Mouse (Mus musculus) heart, adult 2 months (tissue): ENCODE measurements around the gene Csk. TPM values are rescaled to one million over a fixed set of nuclear protein-coding genes. Genes with fewer than 3 reads are reported as not detected.

ENCODE experiments used
- DNase-seq, 2 experiments: peaks; one replicate each; pipeline ENCODE4 v3.0.0; 2021
- H3K27ac ChIP-seq: fragments of 200-600 bp; 2 replicates; pipeline ENCODE4 v1.8.1; 2022
- H3K27me3 ChIP-seq: fragments of 200-500 bp; 2 replicates; pipeline ENCODE4 v1.6.1; 2012; ENCODE audit warnings: mild to moderate bottlenecking, low read length, inconsistent platforms, mixed read lengths; ENCODE audit not compliant: control insufficient read depth, insufficient read depth
- H3K36me3 ChIP-seq: fragments of 200-500 bp; 2 replicates; pipeline ENCODE4 v1.6.1; 2012; ENCODE audit warnings: low read length, inconsistent platforms; ENCODE audit not compliant: control insufficient read depth, insufficient read depth
- H3K4me1 ChIP-seq: fragments of 200-500 bp; 2 replicates; pipeline ENCODE4 v1.6.1; 2011; ENCODE audit warnings: low read length; ENCODE audit not compliant: control insufficient read depth, insufficient read depth
- H3K4me3 ChIP-seq: fragments of 200-600 bp; 2 replicates; pipeline ENCODE4 v1.8.1; 2022
- H3K79me2 ChIP-seq: fragments of 200-500 bp; replicated peaks from 2 replicates; pipeline ENCODE4 v1.6.1; 2012; ENCODE audit warnings: mild to moderate bottlenecking, inconsistent platforms, low read length, moderate library complexity, mixed read lengths; ENCODE audit not compliant: control insufficient read depth, insufficient read depth
- H3K9ac ChIP-seq: fragments of 200-500 bp; 2 replicates; pipeline ENCODE4 v1.6.1; 2012; ENCODE audit warnings: low read depth, mild to moderate bottlenecking, control low read depth, inconsistent platforms, low read length, mixed read lengths
- CTCF ChIP-seq: fragments of 200-600 bp; IDR thresholded peaks from 2 replicates; pipeline ENCODE4 v1.8.1; 2022; ENCODE audit warnings: antibody characterized with exemption, mild to moderate bottlenecking, moderate library complexity
- EP300 ChIP-seq: fragments of 200-500 bp; IDR thresholded peaks from 2 replicates; pipeline ENCODE4 v1.6.1; 2011; ENCODE audit warnings: low read depth, low read length, control low read depth; ENCODE audit not compliant: insufficient read depth
- POLR2A ChIP-seq: fragments of 200-500 bp; IDR thresholded peaks from 2 replicates; pipeline ENCODE4 v1.6.1; 2011; ENCODE audit warnings: mild to moderate bottlenecking, low read depth, low read length, control low read depth; ENCODE audit not compliant: insufficient read depth
- WGBS: fragments of 180-500 bp; shearing (Covaris S2); methylation state at CpG from one replicate; pipeline ENCODE4 v1.1.7; 2018; 5-methylcytosine and 5-hydroxymethylcytosine counted together
- intact Hi-C: fragments of 180-260 bp; cut with DNase I; formaldehyde crosslinking; loops from one replicate; pipeline ENCODE4 v1.15.1; 2025
- polyA plus RNA-seq: library from polyadenylated mRNA; depleted of rRNA; stranded (reverse); fragments of >200 nt; gene quantifications from 2 replicates; pipeline ENCODE4 v1.2.3, GENCODE M21; 2012
- total RNA-seq, 2 experiments: library from RNA; stranded (reverse); gene quantifications; 2 replicates each; pipeline ENCODE4 v1.2.3; 2021

Gene Csk
- total and polyA plus RNA-seq, 3 experiments = 20.6 to 29.7 (median 23.3) TPM

DNA sequence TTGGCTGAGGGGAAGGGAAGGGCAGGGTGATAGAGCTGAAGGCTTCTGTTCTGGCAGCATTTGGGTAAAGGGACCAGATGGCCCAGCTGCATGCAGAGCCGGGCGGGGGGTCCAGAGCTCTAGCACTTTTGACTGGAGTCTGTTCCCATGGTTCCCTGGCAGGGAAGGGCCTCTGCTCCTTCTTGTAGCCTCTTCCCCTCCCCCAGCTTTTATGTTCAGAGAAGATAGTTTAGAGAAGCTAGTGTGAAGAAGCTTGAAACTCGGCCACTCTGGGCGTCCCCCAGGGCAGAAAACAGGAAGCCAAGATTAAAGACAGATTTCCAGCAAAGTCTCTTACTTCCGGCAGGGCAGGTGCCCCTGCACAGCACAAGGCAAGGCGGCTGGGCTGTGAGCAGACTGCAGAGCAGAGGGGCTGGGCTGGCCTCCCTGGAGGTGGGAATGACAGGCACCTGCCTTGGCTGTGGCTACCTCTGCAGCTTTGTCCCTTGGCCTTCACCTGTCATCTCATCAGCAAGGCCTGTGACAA, 2.6 kb downstream of the Csk start:
- Histone ChIP-seq H3K79me2 (no peaks in the 10 kb centered on the region), H3K4me3 (no peak overlapping the region), H3K27ac (peak overlapping the region; percentile 20; the same call in 1 of the 2 replicates), H3K9ac (no peak overlapping the region), H3K4me1 (peaks cover under 1% of the 10 kb centered on the region), H3K27me3 (no peaks in the 10 kb centered on the region), H3K36me3 (no peaks in the 10 kb centered on the region)
- TF ChIP-seq CTCF = no peak
- TF ChIP-seq EP300 = no peak
- no peak for TF ChIP-seq POLR2A
- WGBS = 36% methylated on average over 6 of the region's 6 CpGs
- intact Hi-C loops = loop anchor here (10.0 kb wide), 1 partner anchor 386 kb away; the partner anchor contains the start of gene 1700017B05Rik
- peak; percentile 37 to 69 for DNase-seq

DNA sequence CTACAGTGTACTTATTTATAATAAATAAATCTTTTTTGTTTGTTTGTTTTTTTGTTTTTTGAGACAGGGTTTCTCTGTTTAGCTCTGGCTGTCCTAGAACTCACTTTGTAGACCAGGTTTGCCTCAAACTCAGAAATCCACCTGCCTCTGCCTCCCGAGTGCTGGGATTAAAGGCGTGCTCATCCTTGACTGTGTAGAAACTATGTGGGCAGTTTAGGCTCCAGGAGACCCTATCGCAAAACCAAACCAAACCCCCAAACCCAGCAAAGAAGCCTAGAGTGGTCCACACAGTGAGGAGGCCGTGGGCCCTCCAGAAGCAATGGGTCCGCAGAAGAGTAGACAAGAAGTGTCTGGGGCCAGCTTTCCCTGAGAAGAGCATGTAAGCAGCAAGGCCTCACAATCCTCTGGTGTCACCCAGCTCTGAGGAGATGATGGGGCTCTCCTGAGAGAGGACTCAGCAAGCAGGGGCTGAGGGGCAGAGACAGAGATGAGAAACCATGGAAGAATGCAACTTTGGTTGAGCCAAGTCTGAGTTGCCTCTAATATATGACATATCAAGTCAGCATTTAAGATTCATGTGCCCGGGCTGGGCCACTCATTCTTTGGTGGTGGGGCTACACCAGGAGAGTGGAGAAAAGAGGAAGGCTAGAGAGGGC, 3.2 kb downstream of the Csk start:
- no peaks in the 10 kb centered on the region for H3K36me3 ChIP-seq
- H3K79me2 ChIP-seq = no peaks in the 10 kb centered on the region
- intact Hi-C loops = loop anchor here (10.0 kb wide), 1 partner anchor 385 kb away; the partner anchor contains the start of gene 1700017B05Rik
- peaks cover 1% of the 10 kb centered on the region; the same call in 1 of the 2 replicates for H3K4me1 ChIP-seq
- H3K9ac ChIP-seq = no peak overlapping the region
- no peak overlapping the region for H3K27ac ChIP-seq
- H3K27me3 ChIP-seq = no peaks in the 10 kb centered on the region
- no peak overlapping the region for H3K4me3 ChIP-seq
- TF ChIP-seq EP300 (no peak), POLR2A (no peak), CTCF (no peak)
- DNase-seq = no peak
- 92% methylated on average over 6 of the region's 6 CpGs for WGBS

DNA sequence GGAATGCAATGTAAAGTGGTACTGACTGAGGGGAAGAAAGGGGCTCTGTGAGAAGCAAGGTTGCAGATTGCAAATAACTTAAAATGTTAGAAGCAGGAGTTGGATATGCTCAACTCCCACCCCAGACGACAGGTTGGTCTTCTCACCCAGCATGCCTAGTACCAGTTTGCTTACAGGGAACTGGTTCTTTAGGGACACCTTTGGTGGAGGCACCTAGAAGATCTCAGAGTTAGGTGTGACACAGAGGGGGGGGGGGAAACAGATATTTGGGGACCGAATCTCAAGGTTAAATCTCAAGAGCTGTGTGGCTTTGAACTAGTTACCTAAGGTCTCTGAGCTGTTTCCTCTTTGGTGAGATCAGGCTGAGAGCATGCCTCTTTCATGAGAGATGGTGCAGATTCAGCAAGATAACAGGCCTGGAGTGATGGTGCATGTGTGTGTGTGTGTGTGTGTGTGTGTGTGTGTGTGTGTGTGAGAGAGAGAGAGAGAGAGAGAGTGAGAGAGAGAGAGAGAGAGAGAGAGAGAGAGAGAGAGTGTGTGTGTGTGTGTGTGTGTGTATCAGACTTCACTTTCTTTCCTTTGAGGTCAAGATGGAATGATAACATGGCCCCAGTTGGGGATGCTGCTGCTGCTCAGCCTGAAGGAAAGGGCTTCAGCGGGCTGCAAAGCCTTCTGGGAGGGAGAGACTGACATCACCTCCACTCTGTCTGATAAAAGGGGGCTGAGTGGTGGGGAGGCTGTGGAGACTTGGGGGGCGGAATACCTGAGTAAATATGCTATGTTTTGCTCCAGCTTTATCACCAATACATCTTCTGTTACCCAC, 5.9 kb downstream of the Csk start:
- no peaks in the 10 kb centered on the region for H3K36me3 ChIP-seq
- H3K79me2 ChIP-seq = peaks cover 8% of the 10 kb centered on the region
- H3K4me3 ChIP-seq = no peak overlapping the region
- no peak for DNase-seq
- H3K27ac ChIP-seq = peak overlapping the region; percentile 13; the same call in 1 of the 2 replicates
- H3K9ac ChIP-seq = no peak overlapping the region
- no peaks in the 10 kb centered on the region for H3K27me3 ChIP-seq
- H3K4me1 ChIP-seq = peaks cover 11% of the 10 kb centered on the region
- TF ChIP-seq POLR2A (no peak), CTCF (no peak), EP300 (no peak)
- intact Hi-C loops = loop anchor here (5.0 kb wide), 2 partner anchors 60 to 110 kb away; partner anchors contain the start of genes Fam219b and Ulk3
- WGBS = 74% methylated on average over 4 of the region's 4 CpGs

DNA sequence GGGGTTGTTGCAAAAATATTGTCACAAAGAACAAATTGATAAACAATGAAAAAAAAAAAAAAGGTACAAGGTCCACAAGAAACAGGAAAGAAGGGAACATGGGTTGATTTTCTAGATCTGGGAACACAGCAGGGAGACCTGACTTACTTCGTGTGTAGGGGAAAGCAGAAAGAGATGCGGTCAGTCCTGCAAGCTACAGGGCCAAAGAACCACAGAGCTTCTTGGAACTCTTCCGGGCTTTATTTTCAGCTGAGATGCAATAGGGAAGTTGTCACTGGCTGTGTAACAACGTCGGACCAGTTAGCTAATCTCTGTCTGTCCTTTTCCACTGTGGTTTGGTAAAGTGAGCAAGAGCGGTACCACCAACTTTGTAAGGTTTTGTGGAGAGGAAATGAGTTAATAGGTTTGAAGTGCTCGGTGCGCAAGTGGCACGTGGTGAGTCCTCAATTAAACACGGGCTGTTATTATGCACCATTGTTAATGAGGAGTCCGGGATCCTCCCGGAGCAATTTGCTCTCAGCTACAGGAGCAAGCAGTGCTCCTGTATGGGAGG, 6.8 kb downstream of the Csk start:
- Histone ChIP-seq H3K4me1 (peaks cover 18% of the 10 kb centered on the region), H3K79me2 (peaks cover 9% of the 10 kb centered on the region), H3K27ac (peak overlapping the region; percentile 13; the same call in 1 of the 2 replicates), H3K36me3 (no peaks in the 10 kb centered on the region), H3K9ac (no peak overlapping the region), H3K27me3 (no peaks in the 10 kb centered on the region), H3K4me3 (no peak overlapping the region)
- DNase-seq = peak in 1 of 2 experiments; percentile 42
- intact Hi-C loops = loop anchor here (5.0 kb wide), 2 partner anchors 59 to 109 kb away; partner anchors contain the start of genes Fam219b and Ulk3
- WGBS = 60% methylated on average over 12 of the region's 12 CpGs
- TF ChIP-seq CTCF = no peak
- 0 out of 2 replicates have a peak, but pooled peaks have one; percentile 14 for TF ChIP-seq POLR2A

DNA sequence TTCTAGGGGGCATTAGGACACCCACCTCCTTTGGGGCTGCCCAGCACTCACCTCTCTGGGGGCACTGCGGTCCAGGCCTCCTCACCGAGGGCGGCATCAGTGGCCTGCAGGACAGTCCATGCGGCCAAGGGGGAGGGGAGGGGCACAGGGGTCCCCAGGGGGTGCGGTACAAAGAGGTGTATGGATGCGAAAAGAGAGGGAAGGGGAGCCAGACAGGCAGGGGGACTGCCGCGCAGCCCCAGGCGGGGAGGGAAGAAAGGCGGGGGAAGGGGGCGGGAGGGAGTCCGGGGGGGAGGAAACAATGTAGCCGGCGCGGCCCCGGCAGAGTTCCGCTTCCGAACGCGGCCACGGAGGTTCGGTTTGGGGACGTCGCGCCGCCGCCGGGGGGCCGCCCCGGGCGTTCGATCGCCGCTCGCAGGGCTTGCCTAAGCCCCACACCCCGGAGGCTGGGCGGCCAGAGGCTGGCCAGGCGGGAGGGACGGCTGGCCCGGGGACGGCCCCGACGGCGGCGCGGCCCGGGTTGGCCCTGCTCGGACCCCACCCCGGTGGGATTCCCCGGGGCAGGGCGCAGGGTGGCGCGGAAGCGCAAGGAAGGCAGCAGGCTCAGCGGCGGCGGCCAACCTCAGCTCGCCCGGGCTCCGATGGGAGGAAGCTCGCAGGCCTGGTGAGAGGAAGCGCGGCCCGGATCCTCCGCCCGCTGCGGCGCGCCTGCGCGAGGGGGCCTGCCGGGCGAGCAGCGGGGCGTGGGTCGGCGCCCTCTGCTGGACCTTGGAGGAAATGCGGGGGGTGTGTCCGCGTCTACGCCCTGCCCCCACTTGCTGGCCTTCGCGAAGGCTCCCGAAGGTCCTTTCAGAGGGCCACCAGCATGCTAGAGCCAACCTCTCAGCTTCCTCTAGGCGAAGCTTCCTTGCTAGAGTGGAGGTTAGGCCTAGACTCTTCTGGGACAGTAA, 8.2 kb downstream of the Csk start:
- H3K9ac ChIP-seq = peak overlapping the region; percentile 98
- WGBS = 1% methylated on average over 75 of the region's 85 CpGs
- peak; percentile 79 for TF ChIP-seq EP300
- peak; percentile 99 for TF ChIP-seq CTCF
- peak; percentile 57; the same call in 1 of the 2 replicates for TF ChIP-seq POLR2A
- H3K4me3 ChIP-seq = peak overlapping the region; percentile 95
- DNase-seq = peak; percentile 96 to 98
- no peaks in the 10 kb centered on the region for H3K36me3 ChIP-seq
- intact Hi-C loops = loop anchor here (1.0 to 5.0 kb wide), 3 partner anchors 16 to 108 kb away; partner anchors contain the start of genes Fam219b and Ulk3
- no peaks in the 10 kb centered on the region for H3K27me3 ChIP-seq
- peak overlapping the region; percentile 95 for H3K27ac ChIP-seq
- H3K79me2 ChIP-seq = peaks cover 9% of the 10 kb centered on the region
- peaks cover 30% of the 10 kb centered on the region for H3K4me1 ChIP-seq
